Mouse (Mus musculus) forebrain, embryonic 14.5 days (tissue): Measurements from ENCODE around the gene Cdkl2. TPM values are rescaled to one million over a fixed set of nuclear protein-coding genes. Genes with fewer than 3 reads are reported as not detected.

ENCODE experiments used
- ATAC-seq: fragments of 200-750 bp; cut with Nextera tagmentation; 2 replicates; pipeline ENCODE4 v1.8.0; 2017; ENCODE audit warnings: mild to moderate bottlenecking, moderate library complexity
- DNase-seq: peaks from one replicate; pipeline ENCODE4 v3.0.0-alpha.2; 2015; ENCODE audit warnings: low spot score
- H3K27ac ChIP-seq: fragments of 300-500 bp; sonication (generic); 2 replicates; pipeline ENCODE4 v1.5.1; 2014; ENCODE audit warnings: low read depth, mild to moderate bottlenecking, control low read depth, low read length, moderate library complexity
- H3K27me3 ChIP-seq: fragments of 300-500 bp; sonication (generic); replicated peaks from 2 replicates; pipeline ENCODE4 v1.6.1; 2014; ENCODE audit warnings: low read length, control low read depth, mixed read lengths; ENCODE audit not compliant: control insufficient read depth, insufficient read depth
- H3K36me3 ChIP-seq: fragments of 300-500 bp; sonication (generic); 2 replicates; pipeline ENCODE4 v1.6.1; 2014; ENCODE audit warnings: low read length, control low read depth; ENCODE audit not compliant: control insufficient read depth, insufficient read depth
- H3K4me1 ChIP-seq: fragments of 300-500 bp; sonication (generic); 2 replicates; pipeline ENCODE4 v1.6.1; 2014; ENCODE audit warnings: antibody characterized with exemption, low read length, control low read depth; ENCODE audit not compliant: control insufficient read depth, insufficient read depth
- H3K4me2 ChIP-seq: fragments of 300-500 bp; sonication (generic); 2 replicates; pipeline ENCODE4 v1.6.1; 2014; ENCODE audit warnings: mild to moderate bottlenecking, control low read depth, low read length
- H3K4me3 ChIP-seq: fragments of 300-500 bp; sonication (generic); 2 replicates; pipeline ENCODE4 v1.5.1; 2014; ENCODE audit warnings: low read depth, low read length, control low read depth
- H3K9ac ChIP-seq: fragments of 300-500 bp; sonication (generic); 2 replicates; pipeline ENCODE4 v1.6.1; 2014; ENCODE audit warnings: mild to moderate bottlenecking, low read length, control low read depth, moderate library complexity
- H3K9me3 ChIP-seq: fragments of 300-500 bp; sonication (generic); replicated peaks from 2 replicates; pipeline ENCODE4 v1.6.1; 2016; ENCODE audit warnings: low read length, control low read depth, mixed read lengths; ENCODE audit not compliant: control insufficient read depth
- WGBS: fragments of 180-500 bp; shearing (Covaris S2); extraction: QIAGEN DNeasy Blood & Tissue Kit; methylation state at CpG from one replicate; pipeline ENCODE4 v1.1.7; 2014; 5-methylcytosine and 5-hydroxymethylcytosine counted together
- polyA plus RNA-seq: library from polyadenylated mRNA; unstranded; fragments of >200 nt; fragmentation: Nextera tagmentation; extraction: Ambion mirVana; gene quantifications from 2 replicates; pipeline ENCODE4 v1.2.1, GENCODE M21; 2014

Cdkl2 gene
- polyA plus RNA-seq, 1 experiment from 2014 or later, result 3.9 TPM

DNA sequence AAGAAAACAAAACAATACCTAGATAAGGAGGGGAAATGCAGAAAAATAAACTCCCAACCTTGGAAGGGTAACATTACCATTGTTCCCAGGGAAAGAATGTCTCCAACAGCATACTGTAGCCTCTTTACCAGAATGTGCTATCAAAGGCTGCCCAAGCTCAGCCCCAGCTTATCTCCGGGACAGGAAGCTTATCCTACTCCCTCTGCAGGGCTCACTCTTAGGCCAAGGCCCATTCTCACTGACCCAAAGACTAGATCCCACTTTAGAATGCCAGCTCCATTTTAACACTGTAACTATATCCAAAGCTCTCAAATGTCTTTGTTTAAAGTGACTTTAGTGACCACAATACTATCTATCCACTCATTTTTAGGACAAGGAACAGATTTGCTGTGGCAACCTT lies 35.6 kb upstream of the Cdkl2 start:
- Histone ChIP-seq H3K36me3 (no peaks in the 10 kb centered on the region), H3K9ac (no peak overlapping the region), H3K4me3 (no peak overlapping the region), H3K27me3 (no peaks in the 10 kb centered on the region), H3K4me1 (peaks cover 20% of the 10 kb centered on the region), H3K9me3 (no peaks in the 10 kb centered on the region), H3K27ac (no peak overlapping the region), H3K4me2 (no peak overlapping the region)
- no peak for ATAC-seq
- WGBS, result 91% methylated on average over 1 of the region's 1 CpGs
- no peak for DNase-seq

GRCm38 (mm10) chr5:92078751-92079150 lies 35.1 kb upstream of the Cdkl2 start:
- no peak overlapping the region for H3K9ac ChIP-seq
- no peak overlapping the region for H3K4me2 ChIP-seq
- peaks cover 20% of the 10 kb centered on the region for H3K4me1 ChIP-seq
- H3K9me3 ChIP-seq, result no peaks in the 10 kb centered on the region
- H3K36me3 ChIP-seq, result no peaks in the 10 kb centered on the region
- no peak overlapping the region for H3K27ac ChIP-seq
- DNase-seq (no peak), ATAC-seq (no peak)
- H3K4me3 ChIP-seq, result no peak overlapping the region
- H3K27me3 ChIP-seq, result no peaks in the 10 kb centered on the region

GRCm38 (mm10) chr5:92076273-92076672 lies 32.6 kb upstream of the Cdkl2 start:
- no peak overlapping the region for H3K4me2 ChIP-seq
- 0 out of 2 replicates have a peak, but pooled peaks cover 4% of the 10 kb centered on the region for H3K36me3 ChIP-seq
- no peaks in the 10 kb centered on the region for H3K9me3 ChIP-seq
- no peak overlapping the region for H3K4me3 ChIP-seq
- peaks cover 10% of the 10 kb centered on the region for H3K4me1 ChIP-seq
- WGBS, result 77% methylated on average over 1 of the region's 1 CpGs
- no peak overlapping the region for H3K27ac ChIP-seq
- no peak for DNase-seq
- H3K27me3 ChIP-seq, result no peaks in the 10 kb centered on the region
- no peak for ATAC-seq
- H3K9ac ChIP-seq, result no peak overlapping the region

GRCm38 (mm10) chr5:92074061-92074460 lies 30.4 kb upstream of the Cdkl2 start:
- Histone ChIP-seq H3K4me2 (no peak overlapping the region), H3K9ac (no peak overlapping the region), H3K4me1 (no peaks in the 10 kb centered on the region), H3K9me3 (no peaks in the 10 kb centered on the region), H3K27ac (no peak overlapping the region), H3K27me3 (no peaks in the 10 kb centered on the region), H3K36me3 (peaks cover 11% of the 10 kb centered on the region; the same call in 1 of the 2 replicates), H3K4me3 (no peak overlapping the region)
- 88% methylated on average over 14 of the region's 14 CpGs for WGBS
- no peak for DNase-seq
- ATAC-seq, result no peak

DNA sequence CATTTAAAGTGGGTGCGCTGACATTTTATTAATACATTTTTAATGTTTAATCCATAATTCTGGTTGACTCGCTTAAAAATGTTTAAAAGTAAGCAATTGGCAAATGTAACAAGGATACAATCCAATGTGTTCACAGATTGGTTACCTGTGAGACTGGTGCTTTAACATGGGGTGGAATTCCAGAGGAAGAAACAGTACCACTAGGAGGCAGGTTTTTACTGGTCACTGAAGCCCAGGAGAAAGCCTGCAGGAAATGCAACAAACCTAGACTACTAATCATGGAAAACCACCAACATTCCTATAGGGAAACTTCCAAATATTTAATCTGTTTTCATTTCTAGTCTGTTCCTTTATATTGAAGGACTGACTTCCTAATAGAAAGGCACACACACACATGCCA lies 19.5 kb upstream of the Cdkl2 start:
- H3K36me3 ChIP-seq, result peaks cover 74% of the 10 kb centered on the region
- ATAC-seq (no peak), DNase-seq (no peak)
- WGBS, result 97% methylated on average over 2 of the region's 2 CpGs
- H3K4me3 ChIP-seq, result no peak overlapping the region
- no peaks in the 10 kb centered on the region for H3K27me3 ChIP-seq
- H3K9me3 ChIP-seq, result no peaks in the 10 kb centered on the region
- no peaks in the 10 kb centered on the region for H3K4me1 ChIP-seq
- no peak overlapping the region for H3K9ac ChIP-seq
- H3K4me2 ChIP-seq, result no peak overlapping the region
- no peak overlapping the region for H3K27ac ChIP-seq

DNA sequence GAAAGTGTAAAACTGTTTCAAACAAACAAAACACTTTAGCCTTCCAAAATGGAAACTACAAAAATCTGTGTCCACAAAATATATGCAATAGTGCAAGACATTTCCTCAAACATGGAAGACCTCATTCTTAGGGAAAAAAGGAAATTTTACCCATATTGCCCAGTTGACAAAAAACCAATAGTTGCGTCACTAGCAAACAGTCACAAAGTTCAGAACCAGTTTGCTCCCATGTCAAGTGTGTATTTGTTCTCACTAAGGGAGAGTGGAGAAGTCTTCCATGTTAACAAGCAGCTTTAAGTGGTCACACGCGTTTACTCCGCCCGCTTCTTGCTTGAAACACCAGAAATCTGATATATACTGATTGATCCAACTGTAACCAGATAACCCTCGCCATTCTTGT lies 9.2 kb upstream of the Cdkl2 start:
- no peak for ATAC-seq

GRCm38 (mm10) chr5:92050419-92050818 lies 6.7 kb upstream of the Cdkl2 start:
- no peak overlapping the region for H3K4me3 ChIP-seq
- no peaks in the 10 kb centered on the region for H3K4me1 ChIP-seq
- no peak overlapping the region for H3K4me2 ChIP-seq
- WGBS, result 84% methylated on average over 3 of the region's 3 CpGs
- DNase-seq (no peak), ATAC-seq (no peak)
- peaks cover 31% of the 10 kb centered on the region for H3K36me3 ChIP-seq
- H3K9ac ChIP-seq, result no peak overlapping the region
- no peaks in the 10 kb centered on the region for H3K27me3 ChIP-seq
- H3K27ac ChIP-seq, result no peak overlapping the region
- H3K9me3 ChIP-seq, result no peaks in the 10 kb centered on the region

More for the DNA sequence above, 9.2 kb upstream of the Cdkl2 start:
- Histone ChIP-seq H3K4me2 (no peak overlapping the region), H3K4me3 (no peak overlapping the region), H3K27me3 (no peaks in the 10 kb centered on the region), H3K9me3 (no peaks in the 10 kb centered on the region), H3K27ac (no peak overlapping the region), H3K4me1 (no peaks in the 10 kb centered on the region), H3K36me3 (peaks cover 54% of the 10 kb centered on the region), H3K9ac (no peak overlapping the region)
- 94% methylated on average over 6 of the region's 6 CpGs for WGBS
- no peak for DNase-seq

GRCm38 (mm10) chr5:92042377-92043348 lies 1.0 kb downstream of the Cdkl2 start:
- Histone ChIP-seq H3K4me2 (peak overlapping the region; percentile 99), H3K36me3 (no peaks in the 10 kb centered on the region), H3K27ac (no peak overlapping the region), H3K9ac (peak overlapping the region; percentile 61), H3K9me3 (no peaks in the 10 kb centered on the region), H3K27me3 (0 out of 2 replicates have a peak, but pooled peaks cover 4% of the 10 kb centered on the region), H3K4me3 (peak overlapping the region; percentile 69), H3K4me1 (peaks cover 3% of the 10 kb centered on the region; the same call in 1 of the 2 replicates)
- ATAC-seq, result peak; percentile 99
- DNase-seq, result peak; percentile 90
- under 1% methylated on average over 68 of the region's 68 CpGs for WGBS

DNA sequence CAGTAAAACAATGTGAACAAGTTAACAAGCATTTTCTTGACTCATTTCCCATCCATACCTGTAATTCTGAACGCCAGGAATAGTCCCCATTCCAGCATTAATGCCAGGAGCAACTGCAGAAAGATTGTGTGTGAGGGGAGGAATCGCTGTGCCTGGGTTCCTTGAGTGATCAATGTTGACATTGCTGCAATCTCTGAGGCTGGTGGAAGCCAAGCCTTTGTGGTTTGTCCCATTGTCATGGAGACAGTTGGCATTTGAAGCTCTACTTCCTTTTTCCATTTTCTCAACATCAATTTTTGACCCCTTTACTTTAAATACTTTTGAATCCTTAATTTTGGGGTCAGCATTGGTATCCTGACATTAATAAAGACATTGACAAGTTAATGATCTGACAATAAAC lies 23.7 kb downstream of the Cdkl2 start:
- Histone ChIP-seq H3K4me2 (no peak overlapping the region), H3K36me3 (no peaks in the 10 kb centered on the region), H3K27ac (no peak overlapping the region), H3K9ac (no peak overlapping the region), H3K9me3 (no peaks in the 10 kb centered on the region), H3K4me3 (no peak overlapping the region), H3K27me3 (no peaks in the 10 kb centered on the region), H3K4me1 (no peaks in the 10 kb centered on the region)
- WGBS, result 61% methylated on average over 2 of the region's 2 CpGs
- ATAC-seq (no peak), DNase-seq (no peak)
